Mouse (Mus musculus): ENCODE measurements around the gene Foxp1. TPM values are rescaled to one million over a fixed set of nuclear protein-coding genes. Genes with fewer than 3 reads are reported as not detected.

The Foxp1 gene
- total RNA-seq, 2 experiments from 2014 or later: 10.1 to 15.8 TPM

GRCm38 (mm10) chr6:98996822-98997221 lies 525.7 kb downstream of the Foxp1 start:
- no peak for DNase-seq (ENCODE audit: low spot score)

- no peak for DNase-seq (ENCODE audit: low spot score)
Observed at GRCm38 (mm10) chr6:98996346-98996745, 526.2 kb downstream of the Foxp1 start.

DNA sequence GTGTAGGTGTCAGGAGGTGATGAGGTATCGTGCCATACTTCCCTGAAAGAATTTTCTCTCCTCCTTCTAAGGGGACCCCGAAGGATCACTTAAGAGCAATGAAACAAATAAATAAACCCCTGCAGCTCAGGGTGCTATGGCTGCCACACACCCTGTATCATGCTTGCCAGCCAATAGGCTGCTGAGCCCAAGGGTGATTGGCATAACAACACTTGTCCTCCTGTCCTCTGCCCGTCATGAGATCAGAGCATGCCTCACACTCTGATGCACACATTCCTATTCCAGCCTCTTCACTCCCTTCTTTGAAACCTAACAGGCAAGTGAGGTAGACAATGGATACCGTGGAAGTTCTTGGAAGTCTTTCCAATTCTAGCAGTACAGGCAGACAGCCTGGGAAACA lies 526.8 kb downstream of the Foxp1 start:
- no peak for DNase-seq (ENCODE audit: low spot score)

DNA sequence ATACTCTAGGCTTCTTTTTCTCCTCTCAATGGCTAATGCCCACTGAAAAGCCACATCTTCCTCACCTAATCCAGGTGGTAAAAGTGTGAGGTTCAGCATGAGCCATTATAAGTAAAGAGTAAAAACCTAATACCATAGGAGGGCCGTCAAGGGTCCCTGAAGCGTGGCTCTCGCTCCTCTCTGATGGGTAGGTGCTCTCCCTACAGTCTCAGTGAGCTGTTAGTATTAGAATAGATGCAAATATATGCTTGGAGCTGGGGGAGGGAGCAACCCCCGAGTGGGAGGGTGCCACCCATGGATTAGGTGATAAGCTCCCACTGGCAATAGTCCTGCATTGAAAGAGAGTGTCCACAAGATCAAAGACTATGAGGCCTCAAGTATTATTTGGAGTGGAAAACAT lies 527.6 kb downstream of the Foxp1 start:
- DNase-seq (ENCODE audit: low spot score): no peak

DNA sequence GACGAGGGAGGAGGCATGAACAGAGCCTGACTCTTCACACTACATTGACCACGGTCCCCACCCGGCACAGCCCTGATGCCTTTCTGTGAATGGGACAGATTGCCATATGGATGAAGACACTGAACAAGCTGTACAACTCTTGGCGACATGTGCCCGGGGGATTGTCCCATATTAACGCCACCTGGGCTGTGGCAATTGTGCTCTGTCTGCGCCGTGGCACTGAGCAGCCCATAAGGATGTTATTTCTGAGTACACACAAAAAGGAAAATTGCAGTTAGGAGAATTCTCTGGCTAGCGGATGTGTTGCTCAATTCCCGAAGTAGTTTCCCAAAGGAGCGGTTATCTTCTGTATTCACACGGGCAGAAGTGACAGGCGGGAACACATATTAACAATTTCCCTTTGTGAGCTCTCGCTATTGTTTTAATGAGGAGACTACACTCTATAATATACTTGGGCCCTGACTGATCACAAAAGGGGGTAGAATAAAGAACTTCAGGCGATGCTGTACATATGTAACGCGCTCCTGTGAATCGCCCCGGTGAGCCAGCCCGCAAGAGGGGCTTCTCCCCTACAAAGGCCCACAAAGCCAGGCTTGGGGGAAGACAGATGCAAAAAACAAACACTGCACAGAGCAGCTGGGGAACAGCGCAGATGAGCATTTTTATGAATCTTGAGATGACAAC lies 528.3 kb downstream of the Foxp1 start:
- DNase-seq (ENCODE audit: low spot score): no peak

GRCm38 (mm10) chr6:98993231-98993630 lies 529.3 kb downstream of the Foxp1 start:
- no peak for DNase-seq (ENCODE audit: low spot score)

DNA sequence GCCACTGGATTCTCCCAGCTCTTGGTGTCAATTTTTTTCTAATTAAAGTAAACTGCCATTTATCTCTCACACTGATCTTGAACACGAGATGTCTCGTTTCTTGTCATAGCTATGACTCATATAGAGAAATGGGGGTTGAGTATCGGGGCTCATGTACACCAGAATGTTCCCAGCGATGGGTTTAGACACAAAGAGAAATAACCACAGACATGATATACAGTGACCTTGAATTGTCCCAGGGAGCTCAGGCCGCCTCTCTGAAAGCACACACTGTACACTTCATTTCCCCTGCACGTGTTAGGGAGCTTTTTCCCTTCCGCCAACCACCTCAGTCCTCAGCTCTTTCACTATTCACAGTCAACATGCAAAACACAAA lies 529.8 kb downstream of the Foxp1 start:
- no peak for DNase-seq (ENCODE audit: low spot score)

GRCm38 (mm10) chr6:98991900-98992771 lies 530.4 kb downstream of the Foxp1 start:
- DNase-seq (ENCODE audit: low spot score): no peak

DNA sequence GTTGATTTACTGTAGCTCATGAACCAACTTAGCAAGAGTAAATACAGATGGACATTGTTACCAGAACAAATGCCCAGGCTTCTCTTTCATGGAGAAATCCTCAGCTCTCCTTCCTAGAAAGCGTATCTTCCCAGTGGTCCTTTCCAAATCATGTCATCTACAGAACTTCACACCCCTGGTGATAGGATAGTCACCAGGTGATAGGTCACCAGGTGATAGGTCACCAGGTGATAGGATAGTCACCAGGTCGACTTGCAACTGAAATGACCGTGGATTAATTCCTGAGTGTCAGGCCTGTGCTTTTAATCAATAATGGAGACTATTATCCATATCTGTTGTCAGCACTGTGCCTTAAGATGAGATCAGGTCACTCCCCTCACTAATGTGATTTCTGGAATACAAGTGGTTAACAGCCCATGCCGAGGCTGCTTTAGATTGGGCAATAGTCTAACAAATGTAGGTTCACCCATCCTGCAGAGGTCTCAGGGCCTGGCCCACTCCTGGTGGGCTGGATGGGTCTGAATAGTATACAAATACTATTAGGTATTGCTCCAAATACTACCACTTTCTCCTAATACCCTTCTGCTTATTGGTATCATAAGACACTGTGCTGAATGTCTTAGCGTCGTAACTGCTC lies 534.9 kb downstream of the Foxp1 start:
- no peak for DNase-seq (ENCODE audit: low spot score)

DNA sequence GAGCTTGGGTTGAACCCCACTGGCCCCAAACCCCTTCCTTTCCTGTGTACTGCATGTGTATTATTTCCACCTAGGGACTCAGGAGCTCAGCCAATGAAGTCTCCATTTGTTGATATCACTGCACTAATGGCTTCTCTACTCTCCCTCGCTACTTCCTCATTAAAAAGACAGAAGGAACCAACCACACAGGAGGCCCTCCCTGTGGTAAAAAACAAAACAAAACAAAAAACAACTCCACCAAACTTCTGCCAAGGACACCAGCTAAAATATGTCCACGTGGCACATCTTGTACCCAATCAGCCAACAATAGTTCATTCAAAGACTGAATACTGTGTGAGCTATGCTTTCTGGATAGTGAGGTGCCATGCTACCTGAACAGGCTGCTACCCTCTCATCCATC lies 537.1 kb downstream of the Foxp1 start:
- DNase-seq (ENCODE audit: low spot score): no peak

- DNase-seq (ENCODE audit: low spot score): no peak
Observed at GRCm38 (mm10) chr6:98984626-98985025, 537.9 kb downstream of the Foxp1 start.

- DNase-seq (ENCODE audit: low spot score): no peak
Observed at GRCm38 (mm10) chr6:98984026-98984425, 538.5 kb downstream of the Foxp1 start.

DNA sequence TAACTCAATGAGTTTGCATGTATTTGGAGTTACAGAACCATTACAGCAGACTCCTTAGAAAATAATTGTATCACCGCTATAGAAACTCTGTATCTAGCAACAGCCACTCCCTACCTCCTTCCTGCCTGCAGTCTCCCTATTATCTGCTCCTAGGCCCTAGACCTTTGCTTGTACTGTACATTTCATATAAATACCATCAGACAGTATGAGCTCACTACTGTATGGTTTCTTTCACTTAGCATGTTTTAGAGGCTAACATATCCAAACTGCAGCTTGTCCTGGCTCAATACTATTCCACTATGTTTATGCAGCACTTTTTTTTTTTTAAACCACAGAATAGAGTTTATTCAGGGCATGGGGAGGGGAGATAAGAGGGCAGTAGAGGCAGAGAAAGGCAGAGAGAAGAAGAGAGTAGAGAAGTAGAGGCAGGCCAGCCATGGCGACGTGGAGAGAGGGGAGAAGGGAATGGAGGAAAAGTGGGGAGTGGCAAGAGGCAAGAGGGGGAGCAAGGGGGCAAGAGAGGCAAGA lies 539.1 kb downstream of the Foxp1 start:
- DNase-seq (ENCODE audit: low spot score): no peak

DNA sequence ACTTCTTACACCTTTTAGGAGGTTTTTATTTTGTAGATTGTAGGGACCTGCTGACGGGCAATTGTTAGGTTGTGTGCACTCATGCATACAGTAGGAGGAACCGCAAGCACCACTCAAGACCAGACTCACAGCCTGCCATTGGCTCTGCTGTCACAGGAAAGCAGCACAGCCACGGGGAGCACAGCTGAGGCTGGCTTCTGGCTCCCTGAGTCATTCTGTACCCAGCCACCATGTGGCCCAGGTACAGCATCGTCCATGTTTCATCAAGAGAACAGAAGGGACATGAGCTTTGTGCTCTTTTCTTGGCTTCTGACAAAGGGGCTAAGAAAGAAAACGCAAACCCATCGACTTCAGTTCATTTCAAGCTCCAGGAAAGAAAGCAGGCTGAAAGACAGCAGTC lies 541.3 kb downstream of the Foxp1 start:
- DNase-seq (ENCODE audit: low spot score): no peak

DNA sequence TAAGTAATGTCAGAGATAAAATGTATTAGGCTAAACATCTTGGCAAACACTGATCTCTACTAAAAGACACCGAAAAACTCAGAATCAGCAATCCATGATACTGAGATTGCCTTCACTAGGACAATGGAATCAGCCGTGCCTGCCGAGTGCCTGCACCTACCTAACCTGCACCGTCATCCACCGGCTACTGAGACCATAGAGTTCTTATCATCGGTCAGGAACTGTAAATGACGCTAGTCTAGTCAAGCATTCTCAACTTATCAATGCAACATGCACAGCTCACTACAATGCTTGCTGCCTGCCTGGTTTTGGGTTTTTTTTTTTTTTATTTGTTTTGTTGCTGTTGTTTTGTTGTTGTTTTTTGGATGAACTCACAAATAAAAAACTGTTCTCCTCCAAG lies 542.1 kb downstream of the Foxp1 start:
- DNase-seq (ENCODE audit: low spot score): no peak

DNA sequence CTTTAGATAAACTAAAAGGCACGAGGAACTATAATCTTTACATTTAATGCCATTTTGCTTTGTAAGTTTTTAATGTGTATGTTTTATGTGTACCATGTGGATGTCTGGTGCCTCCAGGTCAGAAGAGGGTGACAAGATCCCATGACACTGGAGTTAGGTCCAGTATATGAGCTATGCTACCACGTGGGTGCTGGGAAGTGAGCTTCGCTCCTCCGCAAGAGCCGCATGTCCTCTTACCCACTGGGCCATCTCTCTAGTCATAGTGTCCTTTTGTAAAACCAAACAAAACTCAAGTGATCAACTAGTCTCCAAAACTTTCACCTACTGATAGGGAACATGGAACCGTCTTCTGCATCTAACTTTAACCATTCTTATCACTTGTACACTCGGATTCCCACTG lies 542.5 kb downstream of the Foxp1 start:
- DNase-seq (ENCODE audit: low spot score): no peak

DNA sequence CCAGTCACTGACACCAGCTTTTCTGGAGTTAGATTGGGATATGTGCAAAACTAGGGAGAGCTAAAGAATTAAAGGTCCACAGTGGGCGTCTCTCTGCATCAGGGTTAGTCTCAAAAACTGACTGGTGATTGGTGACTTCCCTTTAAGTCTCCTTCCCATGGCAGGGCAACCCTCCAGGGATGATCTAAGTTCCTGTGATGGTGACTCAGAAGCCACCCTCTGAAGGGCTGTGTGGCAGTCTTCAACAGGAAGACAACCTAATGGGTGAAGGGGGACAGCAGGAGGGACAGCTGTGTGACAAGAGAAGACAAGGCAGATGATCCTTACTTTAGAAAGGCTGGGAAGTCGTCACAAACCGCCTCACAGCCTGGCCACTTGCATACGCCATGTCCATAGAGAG lies 544.7 kb downstream of the Foxp1 start:
- DNase-seq (ENCODE audit: low spot score): no peak

GRCm38 (mm10) chr6:98975918-98976317 lies 546.6 kb downstream of the Foxp1 start:
- no peak for DNase-seq (ENCODE audit: low spot score)

- no peak for DNase-seq (ENCODE audit: low spot score)
Observed at GRCm38 (mm10) chr6:98973433-98973832, 549.1 kb downstream of the Foxp1 start.

DNA sequence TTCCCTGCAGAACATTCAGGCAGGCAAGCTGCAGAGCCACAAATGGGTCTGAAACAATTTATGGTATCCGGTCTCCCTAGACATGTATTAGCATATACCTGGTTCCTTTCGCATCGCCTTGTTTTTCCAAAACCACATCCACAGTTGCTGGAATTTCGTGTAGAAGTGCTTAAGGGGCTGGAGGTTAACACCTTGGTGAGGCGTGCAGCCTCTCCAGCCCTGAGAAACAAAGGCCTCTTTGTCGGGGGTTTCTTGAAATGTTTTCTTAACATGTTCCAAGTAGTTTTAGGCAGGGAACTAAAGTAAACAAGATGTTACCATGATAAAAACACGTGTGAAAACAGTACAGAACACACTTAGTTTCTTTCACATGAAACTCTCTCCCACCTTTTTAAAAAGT lies 550.1 kb downstream of the Foxp1 start:
- DNase-seq (ENCODE audit: low spot score): no peak

DNA sequence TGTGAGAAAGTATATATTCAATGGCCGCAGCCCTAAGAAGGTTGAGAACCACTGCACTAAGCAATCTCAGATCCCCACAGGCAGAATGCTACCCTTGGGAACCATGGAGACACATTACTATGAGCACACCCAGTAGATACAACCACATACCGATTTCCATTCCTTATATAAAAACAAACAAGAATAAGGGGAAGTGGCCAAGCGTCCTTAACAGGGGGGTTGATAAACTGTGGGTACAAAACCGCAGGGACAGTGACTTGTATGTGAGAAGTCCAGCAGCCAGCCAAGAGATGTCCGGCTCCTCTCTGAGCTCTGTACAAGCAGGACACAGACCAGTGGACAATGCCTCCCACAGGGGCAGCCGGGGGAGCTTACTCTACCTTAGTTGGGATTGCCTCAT lies 563.2 kb downstream of the Foxp1 start:
- DNase-seq (ENCODE audit: low spot score): no peak

- no peak for DNase-seq (ENCODE audit: low spot score)
Observed at GRCm38 (mm10) chr6:98956522-98957169, 565.9 kb downstream of the Foxp1 start.
